Mouse (Mus musculus): ENCODE results near the gene Cd160. TPM values are rescaled to one million over a fixed set of nuclear protein-coding genes. Genes with fewer than 3 reads are reported as not detected.

Gene Cd160
- polyA plus RNA-seq, 1 experiment from 2014 or later = 1.4 TPM

- Histone ChIP-seq H3K9me3 (ENCODE audit: control insufficient read depth, low read length) (no peaks in the 10 kb centered on the region), H3K4me1 (ENCODE audit: control insufficient read depth, insufficient read depth, low read length) (no peaks in the 10 kb centered on the region), H3K27me3 (replicated peaks; ENCODE audit: control insufficient read depth, insufficient read depth, low read length) (no peaks in the 10 kb centered on the region), H3K36me3 (ENCODE audit: control insufficient read depth, insufficient read depth, low read length) (no peaks in the 10 kb centered on the region), H3K4me3 (ENCODE audit: low read length) (no peak overlapping the region), H3K4me2 (ENCODE audit: low read depth, low read length) (no peak overlapping the region), H3K27ac (ENCODE audit: low read length) (no peak overlapping the region), H3K9ac (ENCODE audit: low read depth, low read length) (no peak overlapping the region)
- no peak for ATAC-seq
- WGBS = 64% methylated on average over 7 of the region's 7 CpGs
These were observed 71.5 kb downstream of the Cd160 start for GRCm38 (mm10) chr3:96757691-96758090.

- 78% methylated on average over 1 of the region's 1 CpGs for WGBS
- Histone ChIP-seq H3K27me3 (replicated peaks; ENCODE audit: control insufficient read depth, insufficient read depth, low read length) (no peaks in the 10 kb centered on the region), H3K36me3 (ENCODE audit: control insufficient read depth, insufficient read depth, low read length) (no peaks in the 10 kb centered on the region), H3K27ac (ENCODE audit: low read length) (no peak overlapping the region), H3K4me1 (ENCODE audit: control insufficient read depth, insufficient read depth, low read length) (no peaks in the 10 kb centered on the region), H3K9ac (ENCODE audit: low read depth, low read length) (no peak overlapping the region), H3K4me2 (ENCODE audit: low read depth, low read length) (no peak overlapping the region), H3K4me3 (ENCODE audit: low read length) (no peak overlapping the region), H3K9me3 (ENCODE audit: control insufficient read depth, low read length) (no peaks in the 10 kb centered on the region)
- ATAC-seq = peak; percentile 48; the same call in 1 of the 2 replicates
These were observed 73.2 kb downstream of the Cd160 start for GRCm38 (mm10) chr3:96755935-96756334.

Other genes starting within 250 kb of the Cd160 start
- gene Polr3gl, start 235.2 kb downstream of the Cd160 start, polyA plus RNA-seq (2015; fragmentation: Nextera tagmentation; extraction: Ambion mirVana) = 23.1 and 24.4 TPM in 2 replicates
- 2.0 and 2.1 TPM in 2 replicates for gene Ankrd34a, start 232.7 kb downstream of the Cd160 start, polyA plus RNA-seq (2015; fragmentation: Nextera tagmentation; extraction: Ambion mirVana)
- gene Lix1l, start 228.2 kb downstream of the Cd160 start, polyA plus RNA-seq (2015; fragmentation: Nextera tagmentation; extraction: Ambion mirVana) = 4.8 TPM in 2 replicates
- gene Rbm8a, start 199.4 kb downstream of the Cd160 start, polyA plus RNA-seq (2015; fragmentation: Nextera tagmentation; extraction: Ambion mirVana) = 100 and 103 TPM in 2 replicates
- 43.7 and 44.4 TPM in 2 replicates for gene Pex11b, start 194.0 kb downstream of the Cd160 start, polyA plus RNA-seq (2015; fragmentation: Nextera tagmentation; extraction: Ambion mirVana)
- gene Gm42957, start 193.9 kb downstream of the Cd160 start, polyA plus RNA-seq (2015; fragmentation: Nextera tagmentation; extraction: Ambion mirVana) = 0.11 TPM in 1 of 2 replicates, not detected in the other
- 0.48 and 0.49 TPM in 2 replicates for gene Itga10, start 183.8 kb downstream of the Cd160 start, polyA plus RNA-seq (2015; fragmentation: Nextera tagmentation; extraction: Ambion mirVana)
- 0.28 and 0.39 TPM in 2 replicates for gene Ankrd35, start 159.2 kb downstream of the Cd160 start, polyA plus RNA-seq (2015; fragmentation: Nextera tagmentation; extraction: Ambion mirVana)
- gene Pias3, start 133.0 kb downstream of the Cd160 start, polyA plus RNA-seq (2015; fragmentation: Nextera tagmentation; extraction: Ambion mirVana) = 35.7 and 36.6 TPM in 2 replicates
- gene Nudt17, start 120.8 kb downstream of the Cd160 start, polyA plus RNA-seq (2015; fragmentation: Nextera tagmentation; extraction: Ambion mirVana) = 5.6 and 6.2 TPM in 2 replicates
- gene Polr3c, start 101.7 kb downstream of the Cd160 start, polyA plus RNA-seq (2015; fragmentation: Nextera tagmentation; extraction: Ambion mirVana) = 37.7 and 41.0 TPM in 2 replicates
- 43.6 and 47.3 TPM in 2 replicates for gene Rnf115, start 101.7 kb downstream of the Cd160 start, polyA plus RNA-seq (2015; fragmentation: Nextera tagmentation; extraction: Ambion mirVana)
- gene Pdzk1, start 67 bp downstream of the Cd160 start, polyA plus RNA-seq (2015; fragmentation: Nextera tagmentation; extraction: Ambion mirVana) = 45.2 and 67.0 TPM in 2 replicates
- gene Gja5, start 75.3 kb upstream of the Cd160 start, polyA plus RNA-seq (2015; fragmentation: Nextera tagmentation; extraction: Ambion mirVana) = 12.5 and 13.6 TPM in 2 replicates
- gene Gpr89, start 76.0 kb upstream of the Cd160 start, polyA plus RNA-seq (2015; fragmentation: Nextera tagmentation; extraction: Ambion mirVana) = 93.4 and 103 TPM in 2 replicates
- gene Gja8, start 96.7 kb upstream of the Cd160 start, polyA plus RNA-seq (2015; fragmentation: Nextera tagmentation; extraction: Ambion mirVana) = 0.04 TPM in 1 of 2 replicates, not detected in the other

All from intestine, embryonic 16.5 days (tissue).